Mouse (Mus musculus) neutrophil, adult 5-6 weeks (primary cell): Measurements from ENCODE around the gene Nudt22. TPM values are rescaled to one million over a fixed set of nuclear protein-coding genes. Genes with fewer than 3 reads are reported as not detected.

ENCODE experiments used
- ATAC-seq: fragments of 151-379, 151-347 bp; 2 replicates; pipeline ENCODE4 v1.8.0; 2017; ENCODE audit warnings: mild to moderate bottlenecking, moderate TSS enrichment; ENCODE audit not compliant: insufficient number of reproducible peaks, poor library complexity, low FRiP score, severe bottlenecking; ENCODE audit errors: extremely low read depth
- total RNA-seq: library from RNA; stranded (forward); fragments of 200-1000 nt; gene quantifications from 2 replicates; pipeline ENCODE4 v1.2.3, GENCODE M21; 2017

Nudt22 gene
- total RNA-seq, result 5.0 TPM in 2 replicates

DNA sequence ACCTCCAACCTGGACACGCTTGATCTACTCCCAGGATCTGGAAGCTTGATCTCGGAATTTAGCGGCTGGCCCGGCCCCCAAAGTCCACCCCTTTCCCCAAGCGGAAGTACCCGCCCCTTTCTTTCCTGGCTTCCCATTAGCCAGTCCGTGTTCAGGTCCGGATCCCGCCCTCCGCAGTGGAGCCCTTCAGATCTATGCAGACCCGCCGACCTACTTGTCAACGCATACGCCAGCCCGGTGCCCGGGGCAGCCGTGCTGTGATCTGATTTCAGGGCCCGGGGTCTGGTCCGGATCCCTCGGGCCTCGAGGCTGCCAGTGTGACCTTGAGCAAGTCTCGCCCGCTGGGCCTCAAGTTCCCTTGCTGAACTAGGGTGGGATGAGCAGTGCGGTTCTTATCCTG is at the start of gene Nudt22, which contains the start of gene Trpt1:
Gene Nudt22 (minus strand): TSS at position 112 of the 400 bp plus-strand sequence.
Gene Trpt1 (plus strand): TSS at position 126 of the 400 bp plus-strand sequence.
- ATAC-seq, result peak; percentile 31; the same call in 1 of the 2 replicates

DNA sequence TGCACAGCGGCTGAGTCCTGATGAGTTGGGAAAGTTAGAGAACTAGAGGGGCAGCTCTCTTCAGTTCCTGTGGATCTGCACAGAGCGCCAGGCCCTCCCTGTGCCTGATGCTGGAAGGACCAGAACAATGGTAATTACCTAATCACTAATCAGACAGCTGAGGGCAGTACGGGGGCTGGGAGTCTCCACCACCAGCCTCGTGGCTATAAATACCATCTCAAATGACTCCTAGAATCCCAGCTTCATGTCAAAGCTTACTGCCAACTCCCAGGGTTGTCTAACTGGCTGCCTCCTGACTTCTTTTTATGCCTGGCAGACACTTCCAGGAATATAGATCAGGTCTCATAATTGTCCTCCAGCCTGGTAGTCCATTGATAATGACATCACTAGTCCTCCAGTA is 48.8 kb upstream of the Nudt22 start:
- ATAC-seq, result no peak

DNA sequence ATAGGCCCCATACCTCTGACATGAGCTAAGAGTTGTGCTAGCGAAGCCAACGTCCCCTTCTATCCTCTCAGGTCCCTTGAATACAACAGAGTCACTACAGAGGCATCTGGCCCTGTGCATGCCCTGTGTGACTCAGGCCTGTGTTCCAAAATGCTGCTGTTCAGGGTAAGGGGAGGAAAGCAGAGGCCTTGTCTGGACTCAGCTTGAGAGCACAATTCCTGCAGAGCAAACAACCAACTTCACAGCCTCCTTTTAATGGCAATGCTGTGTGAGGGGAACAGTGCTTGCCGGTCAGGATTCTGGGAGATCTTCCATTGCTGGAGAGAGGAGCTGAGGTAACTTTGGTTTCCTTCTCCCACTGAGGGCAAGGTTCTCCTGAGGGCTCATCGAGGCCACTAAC is 48.4 kb upstream of the Nudt22 start:
- ATAC-seq, result no peak

DNA sequence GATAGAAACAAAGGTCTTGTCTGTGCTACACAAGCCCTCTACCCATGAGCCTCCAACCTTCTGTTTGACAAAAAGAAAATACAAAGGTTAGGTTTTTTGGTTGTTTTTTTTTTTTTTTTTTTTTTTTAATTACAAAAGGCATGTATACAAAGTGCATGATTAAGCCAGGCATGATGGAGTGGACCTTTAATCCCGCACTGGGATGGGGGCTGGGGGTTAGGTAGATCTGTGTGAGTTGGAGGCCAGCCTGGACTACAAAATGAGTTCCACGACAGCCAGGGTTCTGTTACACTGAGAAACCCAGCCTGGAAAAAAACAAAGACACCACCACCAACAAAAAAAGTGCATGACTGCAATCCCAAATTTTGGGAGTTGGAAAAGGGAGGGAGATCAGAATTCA is 45.3 kb upstream of the Nudt22 start:
- no peak for ATAC-seq

DNA sequence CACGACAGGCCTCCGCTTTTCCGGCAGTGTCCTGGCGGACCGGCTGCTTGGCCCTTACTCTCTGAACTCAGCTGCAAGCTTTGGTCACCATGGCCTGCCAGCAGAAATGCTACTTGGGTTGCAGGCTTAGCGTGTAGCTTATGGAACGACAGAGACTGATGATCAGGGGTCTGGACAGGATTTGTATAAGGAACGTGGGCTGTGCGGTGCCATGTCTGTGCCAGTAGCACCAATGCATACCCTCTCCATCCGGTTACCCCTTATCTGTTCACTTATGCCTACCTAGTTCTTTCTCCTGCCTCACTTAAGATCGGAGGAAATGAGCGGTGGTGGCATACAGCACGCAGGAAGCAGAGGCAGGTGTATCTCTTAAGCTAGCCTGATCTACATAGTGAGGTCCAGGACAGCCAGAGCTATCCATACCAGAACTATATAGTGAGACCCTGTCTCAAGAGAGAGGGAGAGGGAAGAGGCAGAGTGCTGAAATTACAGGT is 44.8 kb upstream of the Nudt22 start:
- no peak for ATAC-seq

DNA sequence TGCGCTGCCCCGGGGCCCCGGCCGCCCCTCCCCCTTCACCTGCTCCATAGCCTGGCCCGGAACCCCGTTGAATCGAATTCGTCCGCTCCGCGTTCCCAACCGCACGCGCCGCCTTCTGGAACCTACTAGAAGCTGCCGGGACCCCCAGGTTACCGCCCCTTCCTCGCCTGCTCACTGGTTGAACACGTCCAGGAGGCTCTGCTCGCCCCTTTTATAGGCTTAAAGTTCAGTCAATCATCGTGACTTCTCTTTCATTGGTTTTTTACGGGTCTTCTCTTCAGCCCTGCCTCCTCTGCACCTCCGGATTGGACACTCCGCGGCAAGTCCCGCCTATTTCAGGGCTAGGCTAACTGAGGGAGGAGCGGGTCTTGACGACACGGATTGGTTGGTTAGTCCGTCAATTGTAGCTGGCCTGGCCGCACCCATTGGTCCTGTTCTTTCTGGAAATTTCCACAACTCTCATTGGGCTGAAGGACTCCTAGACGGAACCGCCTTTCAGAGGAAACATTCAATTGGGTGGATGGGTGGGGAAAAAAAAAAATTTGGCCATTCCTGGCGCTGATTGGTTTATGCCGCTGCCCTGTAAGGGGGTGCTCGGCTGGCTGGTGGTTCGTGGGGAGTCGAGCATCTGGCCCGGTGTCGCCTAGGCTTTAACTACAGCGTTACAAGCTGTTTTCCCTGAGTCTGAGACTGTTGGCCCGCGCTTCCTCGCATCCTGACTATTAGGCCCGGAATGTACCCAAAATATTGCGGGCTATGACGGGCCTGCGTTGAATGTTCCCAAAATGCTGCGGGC is 44.1 kb upstream of the Nudt22 start, which contains the start of gene Stip1:
Gene Stip1 (minus strand): TSS at position 127 of the 796 bp plus-strand sequence.
- peak; percentile 92 for ATAC-seq

DNA sequence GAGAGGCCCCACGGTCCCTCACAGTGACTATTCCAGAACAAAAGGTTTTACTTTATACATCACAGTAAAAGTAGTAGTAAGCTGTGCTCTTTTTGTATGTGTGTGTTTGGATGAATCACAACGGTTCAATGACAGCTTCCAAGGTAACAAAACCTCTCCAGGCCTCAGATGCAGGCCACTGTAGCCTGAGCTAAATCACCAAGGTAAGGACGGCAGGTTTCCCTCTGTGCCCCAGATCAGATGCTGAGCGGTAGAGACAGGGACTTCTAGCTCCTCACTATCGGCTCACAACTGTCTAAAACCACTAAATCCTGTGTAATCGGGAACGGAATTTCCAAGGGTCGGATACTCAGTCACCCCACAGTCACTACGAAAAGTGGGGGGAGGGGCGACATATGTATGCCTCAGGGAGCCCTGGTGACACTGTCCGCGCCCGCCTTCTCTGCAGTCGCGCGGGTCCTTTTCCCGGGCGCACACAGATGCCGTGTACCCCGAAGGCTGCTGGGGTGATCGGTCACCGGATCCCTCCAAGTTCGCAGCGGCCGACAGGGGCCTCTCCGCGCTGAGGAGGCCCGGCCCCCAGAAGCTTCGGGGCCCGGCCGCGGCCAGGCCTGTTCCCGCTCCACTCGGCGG is 43.3 kb upstream of the Nudt22 start:
- no peak for ATAC-seq

DNA sequence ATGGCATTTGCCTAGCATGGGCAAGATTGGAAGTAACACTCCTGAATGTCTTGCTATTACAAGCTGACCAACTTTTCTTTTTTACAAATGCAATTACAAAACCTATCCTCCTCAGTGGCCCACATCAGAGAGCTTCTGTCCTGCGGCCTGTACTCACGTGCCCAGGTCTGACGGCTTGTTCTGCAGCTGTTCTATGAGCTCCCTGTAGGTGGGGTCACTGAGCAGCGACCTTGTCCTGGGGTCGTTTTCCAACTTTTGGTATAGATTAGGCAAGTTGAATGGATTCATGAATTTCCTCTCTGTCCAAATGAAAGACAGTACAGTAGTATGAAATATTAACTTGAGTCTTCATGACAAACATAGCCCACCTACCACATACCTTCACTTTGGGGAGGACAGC is 38.1 kb upstream of the Nudt22 start:
- no peak for ATAC-seq

DNA sequence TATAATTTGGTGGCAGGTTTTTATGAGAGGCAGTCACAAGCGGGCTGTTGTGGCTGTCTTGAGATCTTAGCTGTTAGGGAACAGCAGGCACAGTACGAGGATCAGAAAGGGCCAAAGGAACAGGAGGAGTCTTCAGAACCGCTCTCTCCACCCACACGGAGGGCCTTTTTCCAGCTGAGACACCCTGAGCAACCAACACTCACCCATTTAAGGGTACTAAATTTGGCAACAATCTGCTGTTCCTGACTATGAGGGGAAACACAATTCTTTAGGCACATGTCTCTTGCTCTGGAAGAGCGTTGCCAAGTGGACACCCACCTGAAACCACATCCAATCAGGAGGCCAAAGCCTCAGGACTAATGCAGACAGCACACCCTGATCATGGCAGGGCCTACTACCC is 33.6 kb upstream of the Nudt22 start:
- ATAC-seq, result no peak

DNA sequence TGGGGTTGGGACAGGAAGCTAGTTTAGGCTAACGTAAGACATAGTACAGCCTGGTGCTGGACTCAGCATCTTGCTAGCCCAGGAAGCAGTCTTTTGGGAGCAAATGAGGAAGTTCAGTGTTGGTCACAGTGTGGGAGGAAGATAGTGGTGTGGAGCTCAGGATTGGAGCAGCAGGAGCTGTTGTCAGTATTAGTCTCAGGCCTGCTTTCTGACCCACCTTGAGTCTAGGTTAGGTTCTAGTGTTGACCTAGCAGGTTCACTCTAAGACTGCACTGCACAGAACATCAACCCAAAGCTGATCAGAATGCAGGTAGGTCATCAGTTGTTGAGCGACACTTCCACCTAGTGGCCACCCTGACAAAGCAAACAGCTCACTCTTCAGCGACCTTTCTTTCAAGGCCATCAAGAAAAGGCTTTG is 24.3 kb upstream of the Nudt22 start:
- ATAC-seq, result peak; percentile 60

DNA sequence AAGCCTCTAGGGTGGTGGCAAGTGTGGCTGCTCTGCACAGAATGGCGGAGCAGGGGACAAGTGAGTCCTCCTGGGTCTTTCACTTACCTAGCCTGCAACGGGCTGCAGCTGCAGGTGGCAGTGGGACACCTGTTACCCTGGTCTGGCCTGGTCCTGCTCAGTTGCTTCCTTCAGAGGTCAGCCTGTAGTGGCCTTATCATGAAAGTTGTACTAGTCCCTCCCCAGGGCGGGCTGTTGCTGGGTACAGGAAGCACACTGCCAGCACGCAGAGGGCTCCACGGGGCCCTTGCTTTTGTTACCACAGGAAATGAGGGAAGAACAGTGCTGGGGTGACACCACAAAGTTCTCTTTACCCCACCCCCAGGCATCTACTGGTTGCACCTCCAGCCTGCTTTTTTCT is 23.3 kb upstream of the Nudt22 start, which contains the start of gene Fermt3:
Gene Fermt3 (minus strand): TSS at position 279 of the 400 bp plus-strand sequence.
- ATAC-seq, result peak; percentile 65

DNA sequence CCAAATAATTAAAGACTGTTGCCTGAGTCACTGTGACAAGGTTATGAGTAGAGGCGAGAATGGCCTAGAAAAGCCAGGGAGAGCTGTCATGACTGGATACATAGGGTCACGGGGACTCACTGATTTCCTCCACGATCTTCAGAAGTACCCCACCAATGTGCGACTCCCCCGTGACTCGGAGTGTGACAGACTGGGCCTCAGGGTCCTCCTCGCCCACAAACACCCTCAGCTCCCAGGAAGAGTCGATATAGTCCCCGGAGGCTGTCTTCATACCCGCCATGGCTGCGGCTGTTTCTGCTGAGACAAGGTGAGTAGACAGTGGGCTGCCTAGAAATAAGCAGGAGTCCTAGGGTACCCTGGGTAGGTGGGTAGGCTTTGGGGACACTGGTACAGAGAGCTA is 22.6 kb upstream of the Nudt22 start:
- ATAC-seq, result no peak; the same call in 1 of the 2 replicates

DNA sequence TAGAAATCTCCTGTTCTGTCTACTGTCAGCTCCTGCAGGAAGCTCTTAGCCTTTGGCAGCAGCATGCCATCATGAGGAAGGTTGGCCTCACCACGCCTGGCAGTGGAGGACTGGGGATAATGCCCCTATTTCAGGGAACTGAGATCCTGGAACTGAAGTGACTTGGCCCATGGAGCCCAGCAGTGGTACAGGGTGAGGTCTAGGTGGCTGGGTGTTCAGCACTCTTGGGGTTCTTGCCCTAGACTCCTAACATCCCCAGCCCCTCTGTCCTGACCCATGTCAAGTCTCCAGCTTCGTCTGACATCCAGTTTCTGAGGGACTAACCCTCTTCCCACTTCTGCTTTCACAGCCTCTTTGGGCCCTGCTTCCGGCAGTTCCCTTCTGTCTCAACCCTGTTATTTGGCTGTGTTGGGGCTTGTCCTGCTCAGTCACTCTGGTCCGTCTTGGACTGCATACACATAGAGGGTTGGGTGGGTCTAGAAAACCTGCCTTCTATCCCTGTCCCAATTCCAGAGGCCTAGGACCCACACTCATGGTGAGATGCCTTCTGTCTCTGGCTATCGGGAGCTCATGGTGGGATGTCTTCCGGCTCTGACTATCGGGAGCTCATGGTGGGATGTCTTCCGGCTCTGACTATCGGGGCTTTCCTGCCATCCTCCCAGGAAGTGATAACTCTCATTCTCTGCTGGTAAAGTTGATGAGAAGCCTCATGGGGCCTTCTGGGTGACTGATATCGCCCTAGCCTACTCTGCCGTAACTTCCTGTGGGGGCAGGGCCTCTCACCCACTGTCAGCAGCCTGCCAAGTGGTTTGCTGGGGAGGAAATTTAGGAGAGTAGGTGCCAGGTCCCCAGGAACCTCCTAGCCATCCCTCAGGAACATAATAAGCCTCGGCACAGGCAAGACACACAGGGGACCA is 21.9 kb upstream of the Nudt22 start:
- ATAC-seq, result peak; percentile 51

DNA sequence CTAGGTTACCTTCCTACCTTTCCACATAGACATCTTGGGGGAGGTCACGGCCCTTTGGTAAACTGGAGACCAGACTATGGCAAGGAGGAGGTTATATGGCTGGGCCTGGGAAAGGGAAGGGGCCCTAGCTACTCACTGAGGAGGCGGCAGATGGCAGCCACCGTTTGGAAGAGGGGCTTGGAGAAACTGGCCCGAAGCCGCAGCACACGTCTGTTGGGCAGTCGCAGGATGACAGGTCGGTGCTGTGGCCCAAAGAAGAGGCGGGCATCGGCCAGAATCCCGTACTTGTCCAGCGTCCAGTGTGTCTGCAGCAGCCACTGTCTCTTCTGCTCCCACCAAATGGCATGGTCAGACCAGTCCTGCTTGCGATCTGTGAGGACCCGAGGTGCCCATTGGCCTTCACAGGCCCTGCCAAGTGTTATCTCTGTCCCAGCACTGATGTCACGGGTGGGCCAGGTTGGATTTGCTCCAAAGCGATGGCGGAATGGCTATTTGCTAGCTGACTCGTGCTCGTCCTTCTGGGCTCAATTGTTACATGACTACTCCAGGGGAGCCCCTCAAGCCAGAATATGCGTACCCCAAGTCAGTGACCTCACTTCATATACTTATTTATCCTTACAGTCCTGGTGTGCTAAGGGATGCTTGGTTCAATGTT is 18.7 kb upstream of the Nudt22 start:
- no peak for ATAC-seq

DNA sequence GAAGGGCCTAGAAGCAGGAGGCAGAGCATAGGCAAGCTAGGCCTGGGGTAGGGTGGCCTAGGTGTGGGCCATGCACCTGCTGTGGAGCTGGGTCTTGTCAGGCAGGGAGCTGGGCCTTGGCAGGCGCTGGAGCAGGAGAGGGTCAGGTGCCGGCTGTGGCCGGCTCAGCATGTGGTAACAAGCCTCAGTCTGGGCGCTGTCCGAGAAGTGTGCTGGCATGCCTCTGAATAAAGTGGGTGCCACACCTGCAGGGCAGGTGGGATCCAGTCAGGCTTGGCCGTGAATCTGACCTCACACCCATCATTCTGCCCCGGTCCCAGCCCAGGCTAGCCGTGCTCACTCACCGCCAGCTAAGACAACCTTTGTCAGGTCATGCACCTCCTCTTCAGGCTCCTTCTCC is 18.1 kb upstream of the Nudt22 start:
- ATAC-seq, result no peak

DNA sequence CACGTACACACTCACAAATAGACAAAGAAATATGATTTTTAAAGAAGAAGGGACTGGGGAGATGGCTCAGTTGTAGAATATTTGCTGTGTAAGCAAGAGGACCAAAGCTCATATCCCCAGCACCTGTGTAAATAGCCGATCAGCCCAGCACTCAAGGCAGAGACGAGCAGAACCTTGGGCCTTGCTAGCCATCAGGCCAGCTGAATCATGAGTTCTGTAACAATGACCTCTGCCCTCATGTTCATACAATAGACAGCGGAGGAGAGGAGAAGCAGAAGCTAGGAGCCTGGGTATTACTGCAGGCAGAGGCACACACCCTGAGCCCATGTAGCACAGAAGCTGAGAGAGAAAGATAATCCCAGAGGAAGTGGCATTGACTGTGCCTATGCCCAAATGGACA is 16.5 kb upstream of the Nudt22 start:
- no peak for ATAC-seq

DNA sequence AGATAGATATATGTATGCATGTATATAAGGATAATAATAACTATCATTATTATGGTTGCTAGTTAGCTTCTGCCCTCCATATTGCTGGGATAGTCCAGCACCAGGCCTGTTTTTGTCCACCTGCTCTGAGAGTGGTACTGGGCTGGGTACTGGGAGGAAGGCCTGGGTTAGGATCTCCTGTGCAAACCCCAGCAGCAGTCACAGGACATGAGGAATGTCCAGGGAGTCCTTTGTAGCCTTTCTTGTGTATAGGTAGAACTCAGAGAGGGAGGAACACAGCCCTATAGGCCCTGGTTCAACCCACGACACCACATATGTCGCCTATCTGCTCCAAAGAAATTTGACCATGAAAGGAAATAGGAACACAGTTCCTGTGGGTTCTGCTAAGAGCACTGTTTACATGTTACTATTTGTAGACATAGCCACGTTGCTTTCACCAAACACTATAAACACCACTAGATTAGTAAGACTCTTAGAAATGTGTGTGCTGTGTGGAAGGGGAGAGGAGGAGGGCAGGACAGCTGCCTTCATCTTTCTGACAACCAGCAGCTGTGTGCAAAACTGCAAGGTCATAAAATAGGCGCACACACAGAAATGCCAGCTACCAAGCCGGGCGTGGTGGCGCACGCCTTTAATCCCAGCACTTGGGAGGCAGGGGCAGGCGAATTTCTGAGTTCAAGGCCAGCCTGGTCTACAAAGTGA is 11.1 kb upstream of the Nudt22 start:
- no peak for ATAC-seq
